Mouse (Mus musculus): ENCODE results near the gene Fuz. TPM values are rescaled to one million over a fixed set of nuclear protein-coding genes. Genes with fewer than 3 reads are reported as not detected.

Gene Fuz
- polyA plus RNA-seq, 1 experiment from 2014 or later = 14.5 TPM

DNA sequence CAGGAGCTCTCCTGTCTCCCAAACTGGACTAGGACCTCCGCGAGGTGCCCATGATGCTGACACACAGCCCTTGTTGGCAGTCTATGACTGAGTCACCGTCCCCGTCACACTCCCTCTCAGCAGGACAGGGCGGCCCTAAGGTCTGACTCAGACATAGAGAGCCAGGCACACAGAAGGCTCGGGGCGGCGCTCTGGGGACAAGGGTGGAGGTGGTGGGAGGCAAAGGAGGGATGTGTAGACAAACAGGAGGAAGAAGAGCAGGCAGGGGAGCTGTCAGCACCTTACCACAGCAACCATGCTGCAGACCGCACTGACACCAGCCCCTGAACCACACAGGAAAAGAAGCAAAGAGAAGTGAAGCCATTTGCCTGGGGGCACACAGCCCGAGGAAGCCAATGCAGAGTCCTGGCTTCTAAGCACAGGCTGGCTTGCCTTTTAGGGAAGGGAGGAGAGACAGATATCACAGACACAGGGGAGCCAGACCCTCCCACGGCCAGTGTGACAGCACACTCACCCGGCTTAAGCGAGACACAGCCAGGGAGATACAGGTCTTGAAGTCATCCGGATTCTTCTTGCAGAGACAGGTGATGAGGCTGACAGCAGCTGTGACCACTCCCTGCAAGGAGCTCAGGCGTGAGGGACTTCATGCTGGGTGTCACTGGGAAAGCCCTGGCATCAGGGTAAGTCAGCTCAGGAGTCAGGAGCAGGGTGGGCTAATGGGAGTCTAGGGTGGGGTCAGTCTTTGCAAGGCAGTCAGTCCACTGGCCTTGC lies 13.0 kb downstream of the Fuz start:
- no peaks in the 10 kb centered on the region for H3K27me3 ChIP-seq (ENCODE audit: control insufficient read depth, insufficient read depth, low read length)
- peaks cover 65% of the 10 kb centered on the region for H3K36me3 ChIP-seq (ENCODE audit: control insufficient read depth, insufficient read depth, low read length)
- H3K9me3 ChIP-seq (ENCODE audit: control insufficient read depth, low read length) = no peaks in the 10 kb centered on the region
- no peak for ATAC-seq (ENCODE audit: low read depth)
- WGBS = 92% methylated on average over 15 of the region's 15 CpGs
- H3K9ac ChIP-seq (replicated peaks; ENCODE audit: low read depth, low read length) = no peak overlapping the region
- no peak overlapping the region for H3K4me2 ChIP-seq (ENCODE audit: low read depth, low read length)
- H3K4me1 ChIP-seq (ENCODE audit: control insufficient read depth, insufficient read depth, low read length) = no peaks in the 10 kb centered on the region
- H3K4me3 ChIP-seq (ENCODE audit: low read depth, low read length) = no peak overlapping the region
- H3K27ac ChIP-seq (ENCODE audit: low read depth, low read length) = no peak overlapping the region

DNA sequence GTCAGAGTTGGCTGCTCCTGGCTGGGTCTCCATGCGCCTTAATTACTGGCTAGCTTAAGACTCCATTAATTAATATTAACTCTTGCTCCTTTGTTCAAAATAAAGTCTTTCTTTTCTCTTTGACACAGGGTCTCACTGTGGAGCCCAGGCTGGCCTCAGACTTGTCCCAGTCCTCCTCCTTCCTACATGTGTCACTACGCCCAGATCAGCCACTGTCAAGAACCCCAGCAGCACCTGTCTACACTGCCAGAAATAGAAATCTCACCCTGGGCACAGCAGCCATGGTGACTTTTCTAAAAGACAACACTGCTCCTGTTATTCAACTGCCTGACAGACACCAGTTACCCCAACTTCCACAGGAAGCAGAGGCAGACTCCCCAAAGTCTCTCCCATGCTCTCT lies 18.5 kb downstream of the Fuz start:
- Histone ChIP-seq H3K4me1 (ENCODE audit: control insufficient read depth, insufficient read depth, low read length) (no peaks in the 10 kb centered on the region), H3K36me3 (ENCODE audit: control insufficient read depth, insufficient read depth, low read length) (peaks cover 36% of the 10 kb centered on the region), H3K27me3 (ENCODE audit: control insufficient read depth, insufficient read depth, low read length) (no peaks in the 10 kb centered on the region), H3K9me3 (ENCODE audit: control insufficient read depth, low read length) (no peaks in the 10 kb centered on the region), H3K27ac (ENCODE audit: low read depth, low read length) (no peak overlapping the region), H3K4me3 (ENCODE audit: low read depth, low read length) (no peak overlapping the region), H3K4me2 (ENCODE audit: low read depth, low read length) (no peak overlapping the region), H3K9ac (replicated peaks; ENCODE audit: low read depth, low read length) (no peak overlapping the region)
- WGBS = 96% methylated on average over 2 of the region's 2 CpGs
- no peak for ATAC-seq (ENCODE audit: low read depth)

DNA sequence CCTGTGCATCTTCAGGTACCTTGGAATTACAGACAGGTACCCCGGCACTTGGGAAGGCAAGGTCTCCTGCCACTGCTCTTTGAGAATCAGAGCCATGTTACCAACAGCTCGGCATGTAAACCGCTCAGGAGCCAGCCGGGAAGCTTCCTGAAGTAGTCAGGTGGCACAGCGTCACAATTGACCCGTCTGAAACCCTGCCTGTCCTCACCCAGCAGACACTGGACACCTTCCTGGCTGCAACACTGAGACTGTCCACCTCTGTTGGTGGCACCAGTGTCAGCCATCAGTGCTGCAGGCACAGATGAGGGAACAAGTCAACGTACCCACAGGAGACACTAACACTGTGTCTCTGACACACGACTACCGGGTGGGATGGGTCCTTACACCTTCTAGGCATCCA lies 19.4 kb downstream of the Fuz start:
- Histone ChIP-seq H3K9me3 (ENCODE audit: control insufficient read depth, low read length) (no peaks in the 10 kb centered on the region), H3K27me3 (ENCODE audit: control insufficient read depth, insufficient read depth, low read length) (no peaks in the 10 kb centered on the region), H3K36me3 (ENCODE audit: control insufficient read depth, insufficient read depth, low read length) (peaks cover 32% of the 10 kb centered on the region), H3K4me3 (ENCODE audit: low read depth, low read length) (no peak overlapping the region), H3K9ac (replicated peaks; ENCODE audit: low read depth, low read length) (no peak overlapping the region), H3K4me1 (ENCODE audit: control insufficient read depth, insufficient read depth, low read length) (no peaks in the 10 kb centered on the region), H3K27ac (ENCODE audit: low read depth, low read length) (no peak overlapping the region), H3K4me2 (ENCODE audit: low read depth, low read length) (no peak overlapping the region)
- 97% methylated on average over 9 of the region's 9 CpGs for WGBS
- ATAC-seq (ENCODE audit: low read depth) = no peak

DNA sequence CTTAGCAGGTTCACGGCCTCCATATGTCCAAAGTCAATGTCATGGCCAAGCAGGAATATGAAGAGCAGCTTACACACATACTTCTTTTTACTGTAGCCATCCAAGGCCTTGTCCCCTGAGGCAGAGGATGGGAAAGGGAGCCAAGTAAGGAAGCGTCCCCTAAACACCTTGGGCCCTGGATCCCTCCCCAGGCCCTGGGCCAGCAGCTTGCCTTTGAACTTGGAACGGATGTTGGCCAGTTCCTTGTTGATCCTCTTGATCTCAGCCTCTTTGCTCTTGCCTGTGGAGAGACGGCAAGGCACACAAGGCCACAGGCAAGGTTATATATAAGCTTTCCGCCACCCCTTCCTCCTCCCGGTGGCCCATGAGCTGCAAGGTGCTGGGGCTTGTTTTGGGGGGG lies 20.3 kb downstream of the Fuz start:
- Histone ChIP-seq H3K9me3 (ENCODE audit: control insufficient read depth, low read length) (no peaks in the 10 kb centered on the region), H3K36me3 (ENCODE audit: control insufficient read depth, insufficient read depth, low read length) (peaks cover 29% of the 10 kb centered on the region), H3K4me1 (ENCODE audit: control insufficient read depth, insufficient read depth, low read length) (no peaks in the 10 kb centered on the region), H3K27me3 (ENCODE audit: control insufficient read depth, insufficient read depth, low read length) (no peaks in the 10 kb centered on the region), H3K9ac (replicated peaks; ENCODE audit: low read depth, low read length) (no peak overlapping the region), H3K4me3 (ENCODE audit: low read depth, low read length) (no peak overlapping the region), H3K27ac (ENCODE audit: low read depth, low read length) (no peak overlapping the region), H3K4me2 (ENCODE audit: low read depth, low read length) (no peak overlapping the region)
- WGBS = 84% methylated on average over 6 of the region's 6 CpGs
- no peak for ATAC-seq (ENCODE audit: low read depth)

DNA sequence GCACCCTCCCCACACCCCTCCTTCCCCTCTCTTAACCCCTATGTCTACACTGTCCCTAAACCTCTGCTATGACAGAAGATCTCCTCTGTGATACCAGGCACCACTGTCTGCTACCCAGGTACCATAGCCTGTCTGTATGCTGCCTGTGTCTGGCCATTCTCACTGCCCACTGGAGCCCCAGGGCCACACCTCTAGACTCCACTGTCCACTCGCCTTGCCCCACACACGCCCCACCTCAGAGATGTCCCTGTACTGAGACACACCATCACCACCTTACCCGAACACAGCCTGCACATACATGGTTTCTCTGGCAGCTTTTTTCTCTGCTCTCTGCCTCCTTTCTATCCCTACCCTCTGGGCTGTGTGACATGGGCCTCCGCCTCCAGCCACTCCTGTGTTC lies 21.0 kb downstream of the Fuz start:
- WGBS = 89% methylated on average over 4 of the region's 4 CpGs
- Histone ChIP-seq H3K4me2 (ENCODE audit: low read depth, low read length) (no peak overlapping the region), H3K4me3 (ENCODE audit: low read depth, low read length) (no peak overlapping the region), H3K4me1 (ENCODE audit: control insufficient read depth, insufficient read depth, low read length) (no peaks in the 10 kb centered on the region), H3K9ac (replicated peaks; ENCODE audit: low read depth, low read length) (no peak overlapping the region), H3K27ac (ENCODE audit: low read depth, low read length) (no peak overlapping the region), H3K36me3 (ENCODE audit: control insufficient read depth, insufficient read depth, low read length) (peaks cover 29% of the 10 kb centered on the region), H3K9me3 (ENCODE audit: control insufficient read depth, low read length) (no peaks in the 10 kb centered on the region), H3K27me3 (ENCODE audit: control insufficient read depth, insufficient read depth, low read length) (no peaks in the 10 kb centered on the region)
- ATAC-seq (ENCODE audit: low read depth) = no peak

DNA sequence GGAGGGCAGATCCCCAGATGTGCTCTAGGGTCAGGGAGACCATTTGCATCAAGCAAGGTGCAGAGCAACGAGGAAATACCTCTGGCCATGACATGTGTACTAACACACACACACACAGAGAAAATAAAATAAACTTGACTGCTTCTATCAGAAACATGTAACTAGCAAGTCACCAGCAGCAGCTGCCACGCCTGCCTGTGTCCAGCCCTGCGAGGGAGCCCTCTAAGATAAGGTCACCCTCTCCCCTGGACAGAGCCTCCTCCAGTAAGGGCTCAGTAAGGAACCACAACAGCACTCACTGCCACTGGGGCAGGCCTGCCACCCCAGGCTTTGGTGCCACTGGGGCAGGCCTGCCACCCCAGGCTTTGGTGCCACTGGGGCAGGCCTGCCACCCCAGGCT lies 22.3 kb downstream of the Fuz start:
- H3K27ac ChIP-seq (ENCODE audit: low read depth, low read length) = no peak overlapping the region

GRCm38 (mm10) chr7:44919127-44919526 lies 23.2 kb downstream of the Fuz start:
- Histone ChIP-seq H3K36me3 (ENCODE audit: control insufficient read depth, insufficient read depth, low read length) (peaks cover 27% of the 10 kb centered on the region), H3K9ac (replicated peaks; ENCODE audit: low read depth, low read length) (no peak overlapping the region), H3K4me1 (ENCODE audit: control insufficient read depth, insufficient read depth, low read length) (no peaks in the 10 kb centered on the region), H3K27me3 (ENCODE audit: control insufficient read depth, insufficient read depth, low read length) (no peaks in the 10 kb centered on the region), H3K4me3 (ENCODE audit: low read depth, low read length) (no peak overlapping the region), H3K9me3 (ENCODE audit: control insufficient read depth, low read length) (no peaks in the 10 kb centered on the region), H3K4me2 (ENCODE audit: low read depth, low read length) (no peak overlapping the region), H3K27ac (ENCODE audit: low read depth, low read length) (no peak overlapping the region)
- WGBS = 94% methylated on average over 5 of the region's 5 CpGs
- no peak for ATAC-seq (ENCODE audit: low read depth)

More for the DNA sequence above, 22.3 kb downstream of the Fuz start:
- Histone ChIP-seq H3K4me3 (ENCODE audit: low read depth, low read length) (no peak overlapping the region), H3K36me3 (ENCODE audit: control insufficient read depth, insufficient read depth, low read length) (peaks cover 34% of the 10 kb centered on the region), H3K4me1 (ENCODE audit: control insufficient read depth, insufficient read depth, low read length) (no peaks in the 10 kb centered on the region), H3K9me3 (ENCODE audit: control insufficient read depth, low read length) (no peaks in the 10 kb centered on the region), H3K27me3 (ENCODE audit: control insufficient read depth, insufficient read depth, low read length) (no peaks in the 10 kb centered on the region), H3K4me2 (ENCODE audit: low read depth, low read length) (no peak overlapping the region), H3K9ac (replicated peaks; ENCODE audit: low read depth, low read length) (no peak overlapping the region)
- no peak for ATAC-seq (ENCODE audit: low read depth)
- 87% methylated on average over 3 of the region's 3 CpGs for WGBS

DNA sequence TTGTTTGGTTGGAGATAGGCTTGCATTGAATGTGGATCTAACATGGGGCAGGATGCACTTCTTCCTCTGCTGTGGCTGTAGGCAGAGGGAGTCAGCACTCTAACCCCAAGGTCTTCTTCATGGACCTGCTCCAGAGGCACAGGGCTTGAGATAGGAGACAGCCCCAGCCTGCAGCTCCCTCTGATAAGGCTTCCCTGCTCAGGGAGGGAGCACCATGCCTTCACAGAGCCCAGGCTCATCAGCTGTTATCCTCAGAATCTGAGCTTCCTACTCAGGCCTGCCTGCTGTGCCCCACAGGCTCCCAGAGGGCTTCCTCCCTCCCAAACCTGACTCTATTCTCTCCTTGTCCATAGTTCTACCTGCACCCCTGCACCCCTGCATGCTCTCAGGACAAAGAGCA lies 26.7 kb downstream of the Fuz start:
- Histone ChIP-seq H3K27ac (ENCODE audit: low read depth, low read length) (no peak overlapping the region), H3K36me3 (ENCODE audit: control insufficient read depth, insufficient read depth, low read length) (peaks cover 10% of the 10 kb centered on the region)

GRCm38 (mm10) chr7:44925468-44925867 lies 29.6 kb downstream of the Fuz start:
- no peak for ATAC-seq (ENCODE audit: low read depth)
- 71% methylated on average over 3 of the region's 3 CpGs for WGBS
- Histone ChIP-seq H3K4me3 (ENCODE audit: low read depth, low read length) (no peak overlapping the region), H3K9ac (replicated peaks; ENCODE audit: low read depth, low read length) (no peak overlapping the region), H3K4me2 (ENCODE audit: low read depth, low read length) (no peak overlapping the region), H3K36me3 (ENCODE audit: control insufficient read depth, insufficient read depth, low read length) (peaks cover 10% of the 10 kb centered on the region), H3K9me3 (ENCODE audit: control insufficient read depth, low read length) (no peaks in the 10 kb centered on the region), H3K27me3 (ENCODE audit: control insufficient read depth, insufficient read depth, low read length) (no peaks in the 10 kb centered on the region), H3K27ac (ENCODE audit: low read depth, low read length) (no peak overlapping the region), H3K4me1 (ENCODE audit: control insufficient read depth, insufficient read depth, low read length) (peaks cover 15% of the 10 kb centered on the region)

More for the DNA sequence above, 26.7 kb downstream of the Fuz start:
- H3K9ac ChIP-seq (replicated peaks; ENCODE audit: low read depth, low read length) = no peak overlapping the region
- ATAC-seq (ENCODE audit: low read depth) = no peak
- no peaks in the 10 kb centered on the region for H3K27me3 ChIP-seq (ENCODE audit: control insufficient read depth, insufficient read depth, low read length)
- no peaks in the 10 kb centered on the region for H3K4me1 ChIP-seq (ENCODE audit: control insufficient read depth, insufficient read depth, low read length)
- H3K4me3 ChIP-seq (ENCODE audit: low read depth, low read length) = no peak overlapping the region
- no peaks in the 10 kb centered on the region for H3K9me3 ChIP-seq (ENCODE audit: control insufficient read depth, low read length)
- H3K4me2 ChIP-seq (ENCODE audit: low read depth, low read length) = no peak overlapping the region

Measured in neural tube, embryonic 14.5 days (tissue).